Mouse (Mus musculus) MEL (cell line): ENCODE results near the gene Ksr1. TPM values are rescaled to one million over a fixed set of nuclear protein-coding genes. Genes with fewer than 3 reads are reported as not detected.

Experiments used
- DNase-seq: peaks from one replicate; pipeline ENCODE4 v3.0.0; 2011; ENCODE audit warnings: low read depth, low spot score
- H3K27ac ChIP-seq: 2 replicates; pipeline ENCODE4 v1.5.1; 2012; ENCODE audit warnings: low read depth, mild to moderate bottlenecking, control low read depth, low read length, moderate library complexity; ENCODE audit not compliant: control insufficient read depth
- H3K27me3 ChIP-seq, 2 experiments: fragments of 150-350 bp in 1 of 2; sonication (generic) in 1 of 2; 2 replicates each; pipeline ENCODE4 v1.6.1; 2012; ENCODE audit warnings: low read length in 2 of 2, mild to moderate bottlenecking in 2 of 2, improper control_type of control experiment in 1 of 2, moderate library complexity in 1 of 2; ENCODE audit not compliant: insufficient read depth in 2 of 2, control insufficient read depth in 1 of 2
- H3K36me3 ChIP-seq, 2 experiments: 2 replicates each; pipeline ENCODE4 v1.6.1; 2012 to 2014; ENCODE audit warnings: low read length in 2 of 2, improper control_type of control experiment in 1 of 2, inconsistent platforms in 1 of 2, mild to moderate bottlenecking in 1 of 2; ENCODE audit not compliant: insufficient read depth in 2 of 2, control insufficient read depth in 1 of 2
- H3K4me1 ChIP-seq, 2 experiments: fragments of 150-350 bp in 1 of 2; sonication (generic) in 1 of 2; 2 replicates each; pipeline ENCODE4 v1.6.1; 2012; ENCODE audit warnings: low read length in 2 of 2, improper control_type of control experiment in 1 of 2, mild to moderate bottlenecking in 1 of 2; ENCODE audit not compliant: insufficient read depth in 2 of 2, control insufficient read depth in 1 of 2
- H3K4me3 ChIP-seq, 2 experiments: fragments of 150-350 bp in 1 of 2; sonication (generic) in 1 of 2; 2 replicates each; pipeline ENCODE4 v1.5.1; 2012; ENCODE audit warnings: low read depth in 2 of 2, low read length in 2 of 2, mild to moderate bottlenecking in 2 of 2, moderate library complexity in 2 of 2, control low read depth in 1 of 2, improper control_type of control experiment in 1 of 2; ENCODE audit not compliant: control insufficient read depth in 1 of 2, insufficient read depth in 1 of 2
- H3K79me2 ChIP-seq: 2 replicates; pipeline ENCODE4 v1.6.1; 2012; ENCODE audit warnings: mild to moderate bottlenecking, low read length, moderate library complexity; ENCODE audit not compliant: control insufficient read depth, poor library complexity, insufficient read depth
- H3K9ac ChIP-seq: 2 replicates; pipeline ENCODE4 v1.6.1; 2012; ENCODE audit warnings: low read depth, mild to moderate bottlenecking, control low read depth, low read length, moderate library complexity; ENCODE audit not compliant: control insufficient read depth, poor library complexity, severe bottlenecking
- H3K9me3 ChIP-seq: fragments of 150-350 bp; sonication (generic); replicated peaks from 2 replicates; pipeline ENCODE4 v1.6.1; 2012; ENCODE audit warnings: mild to moderate bottlenecking, low read length, improper control_type of control experiment, moderate library complexity; ENCODE audit not compliant: insufficient read depth
- BHLHE40 ChIP-seq: IDR thresholded peaks from 2 replicates; pipeline ENCODE4 v1.6.1; 2012; ENCODE audit warnings: low read depth, mild to moderate bottlenecking, inconsistent platforms, low read length, improper control_type of control experiment, borderline replicate concordance
- CTCF ChIP-seq, 3 experiments: IDR thresholded peaks in 2 of 3; conservative IDR thresholded peaks in 1 of 3; 2 replicates each; pipeline ENCODE4 v1.5.1; 2011 to 2012; ENCODE audit warnings: low read length in 3 of 3, low read depth in 2 of 3, mild to moderate bottlenecking in 2 of 3, improper control_type of control experiment in 1 of 3, inconsistent platforms in 1 of 3, mixed read lengths in 1 of 3, moderate library complexity in 1 of 3; ENCODE audit not compliant: control insufficient read depth in 1 of 3, insufficient read depth in 1 of 3, poor library complexity in 1 of 3, severe bottlenecking in 1 of 3
- E2F4 ChIP-seq: IDR thresholded peaks from 2 replicates; pipeline ENCODE4 v1.6.1; 2011; ENCODE audit warnings: low read depth, low read length, improper control_type of control experiment, borderline replicate concordance
- ELF1 ChIP-seq: IDR thresholded peaks from 2 replicates; pipeline ENCODE4 v1.6.1; 2014; ENCODE audit warnings: low read depth, mild to moderate bottlenecking, inconsistent platforms, low read length, improper control_type of control experiment, moderate library complexity
- EP300 ChIP-seq, 2 experiments: IDR thresholded peaks; 2 replicates each; pipeline ENCODE4 v1.6.1; 2011; ENCODE audit warnings: improper control_type of control experiment in 2 of 2, low read length in 2 of 2, low read depth in 1 of 2, mild to moderate bottlenecking in 1 of 2
- ETS1 ChIP-seq: IDR thresholded peaks from 2 replicates; pipeline ENCODE4 v1.6.1; 2012; ENCODE audit warnings: low read depth, mild to moderate bottlenecking, inconsistent platforms, low read length, improper control_type of control experiment, moderate library complexity
- HCFC1 ChIP-seq: IDR thresholded peaks from 2 replicates; pipeline ENCODE4 v1.6.1; 2012; ENCODE audit warnings: low read depth, mild to moderate bottlenecking, inconsistent platforms, low read length, improper control_type of control experiment, moderate library complexity
- MAX ChIP-seq: IDR thresholded peaks from 2 replicates; pipeline ENCODE4 v1.6.1; 2011; ENCODE audit warnings: low read length, improper control_type of control experiment
- MAZ ChIP-seq: IDR thresholded peaks from 2 replicates; pipeline ENCODE4 v1.6.1; 2012; ENCODE audit warnings: low read depth, mild to moderate bottlenecking, inconsistent platforms, low read length, improper control_type of control experiment
- MXI1 ChIP-seq: IDR thresholded peaks from 2 replicates; pipeline ENCODE4 v1.6.1; 2011; ENCODE audit warnings: mild to moderate bottlenecking, low read depth, low read length, improper control_type of control experiment
- MYB ChIP-seq: IDR thresholded peaks from 2 replicates; pipeline ENCODE4 v1.6.1; 2011; ENCODE audit warnings: mild to moderate bottlenecking, low read depth, low read length, improper control_type of control experiment
- MYC ChIP-seq: IDR thresholded peaks from 2 replicates; pipeline ENCODE4 v1.6.1; 2011; ENCODE audit warnings: low read depth, mild to moderate bottlenecking, low read length, improper control_type of control experiment, moderate library complexity
- NELFE ChIP-seq: IDR thresholded peaks from 2 replicates; pipeline ENCODE4 v1.6.1; 2011; ENCODE audit warnings: low read depth, low read length, improper control_type of control experiment
- POLR2A ChIP-seq, 2 experiments: IDR thresholded peaks; 2 replicates each; pipeline ENCODE4 v1.6.1; 2011 to 2012; ENCODE audit warnings: low read length in 2 of 2, mild to moderate bottlenecking in 2 of 2, control low read depth in 1 of 2, improper control_type of control experiment in 1 of 2, low read depth in 1 of 2, moderate library complexity in 1 of 2; ENCODE audit not compliant: control insufficient read depth in 1 of 2, insufficient read depth in 1 of 2, poor library complexity in 1 of 2
- POLR2AphosphoS2 ChIP-seq: IDR thresholded peaks from 2 replicates; pipeline ENCODE4 v1.6.1; 2011; ENCODE audit warnings: low read length, improper control_type of control experiment
- RCOR1 ChIP-seq: IDR thresholded peaks from 2 replicates; pipeline ENCODE4 v1.6.1; 2012; ENCODE audit warnings: low read depth, mild to moderate bottlenecking, inconsistent platforms, low read length, improper control_type of control experiment
- TCF12 ChIP-seq: IDR thresholded peaks from 2 replicates; pipeline ENCODE4 v1.6.1; 2014; ENCODE audit warnings: low read depth, mild to moderate bottlenecking, inconsistent platforms, low read length, improper control_type of control experiment, moderate library complexity
- USF2 ChIP-seq, 2 experiments: IDR thresholded peaks; 2 replicates each; pipeline ENCODE4 v1.6.1; 2011 to 2012; ENCODE audit warnings: improper control_type of control experiment in 2 of 2, low read length in 2 of 2, borderline replicate concordance in 1 of 2, inconsistent platforms in 1 of 2, low read depth in 1 of 2, mild to moderate bottlenecking in 1 of 2; ENCODE audit not compliant: insufficient read depth in 1 of 2
- ZMIZ1 ChIP-seq: IDR thresholded peaks from 2 replicates; pipeline ENCODE4 v1.6.1; 2012; ENCODE audit warnings: low read depth, mild to moderate bottlenecking, inconsistent platforms, low read length, improper control_type of control experiment, moderate library complexity
- polyA plus RNA-seq, 2 experiments: library from polyadenylated mRNA; stranded (reverse) in 1 of 2; unstranded in 1 of 2; fragments of >175 nt in 1 of 2; fragments of >200 nt in 1 of 2; gene quantifications; 2 replicates each; pipeline versions ENCODE4 v1.2.1 to v1.2.4; 2012; ENCODE audit warnings: low replicate concordance in 2 of 2, low read depth in 1 of 2; ENCODE audit not compliant: insufficient read length in 2 of 2, insufficient read depth in 1 of 2, missing spikeins in 1 of 2
- total RNA-seq: library from RNA; depleted of rRNA; stranded (reverse); fragments of 300-350 nt; gene quantifications from 2 replicates; pipeline ENCODE4 v1.2.3, GENCODE M21; 2012

Ksr1 gene
- total and polyA plus RNA-seq, 3 experiments: 9.7 to 18.4 TPM; not detected in 1

- no peaks in the 10 kb centered on the region for H3K79me2 ChIP-seq
- peak; percentile 55 for DNase-seq
- peaks cover 61% of the 10 kb centered on the region in 2 experiments for H3K4me1 ChIP-seq
- peaks cover 0 to 60% of the 10 kb centered on the region in 2 experiments; a peak in 2 of 4 replicates for H3K36me3 ChIP-seq
- H3K27me3 ChIP-seq: no peaks in the 10 kb centered on the region
- H3K4me3 ChIP-seq: peak overlapping the region; percentile 5; a peak in 2 of 4 replicates
- H3K9me3 ChIP-seq: no peaks in the 10 kb centered on the region
- peak overlapping the region; percentile 36 for H3K9ac ChIP-seq
- peak overlapping the region; percentile 90 for H3K27ac ChIP-seq
- TF ChIP-seq POLR2A (IDR thresholded peaks at IDR 0.05; ENCODE audit: control insufficient read depth in 1 of 2, insufficient read depth in 1 of 2, low read depth in 1 of 2, low read length in 2 of 2, poor library complexity in 1 of 2) (0 out of 4 replicates have a peak, but pooled peaks of 1 of the 2 experiments have one; percentile 7), RCOR1 (0 out of 2 replicates have a peak, but pooled peaks have one; percentile 7), TCF12 (peak; percentile 59), NELFE (no peak), USF2 (IDR thresholded peaks at IDR 0.05; ENCODE audit: borderline replicate concordance in 1 of 2, insufficient read depth in 1 of 2, low read depth in 1 of 2, low read length in 2 of 2) (no peak), MAX (0 out of 2 replicates have a peak, but pooled peaks have one; percentile 37), MYB (no peak), MYC (peak; percentile 65; the same call in 1 of the 2 replicates), CTCF (IDR thresholded peaks at IDR 0.05 in 2 of 3, conservative IDR thresholded peaks at IDR 0.05 in 1 of 3; ENCODE audit: control insufficient read depth in 1 of 3, insufficient read depth in 1 of 3, low read depth in 2 of 3, low read length in 3 of 3, poor library complexity in 1 of 3, severe bottlenecking in 1 of 3) (no peak), BHLHE40 (no peak), EP300 (IDR thresholded peaks at IDR 0.05; ENCODE audit: low read depth in 1 of 2, low read length in 2 of 2) (0 out of 4 replicates have a peak, but pooled peaks of 1 of the 2 experiments have one; percentile 25), POLR2AphosphoS2 (no peak), ETS1 (peak; percentile 68; the same call in 1 of the 2 replicates), HCFC1 (no peak), E2F4 (no peak), MXI1 (peak; percentile 57; the same call in 1 of the 2 replicates), ZMIZ1 (no peak), MAZ (0 out of 2 replicates have a peak, but pooled peaks have one; percentile 32), ELF1 (no peak)
Measured at GRCm38 (mm10) chr11:79003769-79004638, 142.2 kb downstream of the Ksr1 start.
